Mouse (Mus musculus) C2C12 (cell line): Measurements from ENCODE around the gene Gm20388. TPM values are rescaled to one million over a fixed set of nuclear protein-coding genes. Genes with fewer than 3 reads are reported as not detected.

ENCODE experiments used
- H3K27me3 ChIP-seq: one replicate; pipeline ENCODE4 v1.6.1; 2011; ENCODE audit not compliant: control insufficient read depth, insufficient read depth, insufficient read length
- H3K36me3 ChIP-seq: one replicate; pipeline ENCODE4 v1.6.1; 2011; ENCODE audit not compliant: control insufficient read depth, insufficient read depth
- H3K4me3 ChIP-seq: one replicate; pipeline ENCODE4 v1.5.1; 2011; ENCODE audit warnings: mild to moderate bottlenecking, control low read depth; ENCODE audit not compliant: poor library complexity, insufficient read depth, severe bottlenecking
- H3K79me2 ChIP-seq: one replicate; pipeline ENCODE4 v1.6.1; 2011; ENCODE audit not compliant: control insufficient read depth, insufficient read depth
- H3K79me3 ChIP-seq: one replicate; pipeline ENCODE4 v1.6.1; 2011; ENCODE audit warnings: low read depth, control low read depth
- H3ac ChIP-seq: one replicate; pipeline ENCODE3; 2011; ENCODE audit warnings: low read depth; ENCODE audit not compliant: control insufficient read depth, insufficient read length
- CEBPB ChIP-seq: IDR thresholded peaks from one replicate; pipeline ENCODE4 v1.6.1; 2011; ENCODE audit warnings: low read depth, mild to moderate bottlenecking, control low read depth, moderate library complexity
- CTCF ChIP-seq: IDR thresholded peaks from one replicate; pipeline ENCODE4 v1.5.1; 2011; ENCODE audit not compliant: control insufficient read depth, insufficient read depth, insufficient read length
- FOSL1 ChIP-seq: IDR thresholded peaks from one replicate; pipeline ENCODE4 v1.8.0; 2011; ENCODE audit warnings: mild to moderate bottlenecking, low read length; ENCODE audit not compliant: poor library complexity, insufficient read depth, severe bottlenecking
- MAX ChIP-seq: IDR thresholded peaks from one replicate; pipeline ENCODE4 v1.6.1; 2011; ENCODE audit warnings: mild to moderate bottlenecking, control low read depth
- MYOD1 ChIP-seq: IDR thresholded peaks from one replicate; pipeline ENCODE4 v1.6.1; 2011; ENCODE audit warnings: low read depth; ENCODE audit not compliant: control insufficient read depth, insufficient read length
- MYOG ChIP-seq: IDR thresholded peaks from one replicate; pipeline ENCODE4 v1.6.1; 2011; ENCODE audit not compliant: control insufficient read depth, insufficient read length; ENCODE audit errors: extremely low read depth
- USF1 ChIP-seq: IDR thresholded peaks from one replicate; pipeline ENCODE4 v1.6.1; 2011; ENCODE audit warnings: low read depth, mild to moderate bottlenecking, control low read depth, moderate library complexity
- polyA plus RNA-seq: library from polyadenylated mRNA; unstranded; fragments of >200 nt; fragmentation: generic; extraction: Trizol; gene quantifications from one replicate; pipeline ENCODE4 v1.2.1, GENCODE M21; 2012; ENCODE audit warnings: missing spikeins

The Gm20388 gene
- polyA plus RNA-seq, 1 experiment, result 15.0 TPM

DNA sequence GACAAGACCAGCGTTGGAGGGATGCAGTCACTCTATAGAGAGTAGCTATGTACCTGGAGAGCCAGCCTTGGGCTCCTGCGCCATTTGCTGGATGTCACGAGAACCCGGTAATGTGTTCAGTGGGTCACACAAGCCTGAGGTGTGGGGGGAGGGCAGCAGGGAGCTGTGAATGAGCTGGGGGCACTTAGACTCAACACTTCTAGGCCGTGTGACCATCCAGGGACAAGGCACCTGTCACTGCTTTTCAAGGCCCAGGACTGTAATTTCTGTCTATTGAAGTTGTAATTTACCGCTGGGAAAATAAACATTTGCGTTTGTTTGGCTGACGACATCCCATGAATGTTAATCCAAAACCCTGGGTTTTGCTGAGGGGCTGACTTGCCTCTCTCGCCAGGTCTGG lies 2776.2 kb downstream of the Gm20388 start:
- no peaks in the 10 kb centered on the region for H3K79me3 ChIP-seq
- no peaks in the 10 kb centered on the region for H3K79me2 ChIP-seq
- no peak overlapping the region for H3ac ChIP-seq
- peaks cover 84% of the 10 kb centered on the region for H3K27me3 ChIP-seq
- no peaks in the 10 kb centered on the region for H3K36me3 ChIP-seq
- no peak for TF ChIP-seq CEBPB
- TF ChIP-seq MAX, result no peak
- no peak for TF ChIP-seq MYOD1
- no peak for TF ChIP-seq CTCF
- TF ChIP-seq FOSL1, result no peak
- no peak for TF ChIP-seq MYOG
- TF ChIP-seq USF1, result no peak
- no peak overlapping the region for H3K4me3 ChIP-seq

DNA sequence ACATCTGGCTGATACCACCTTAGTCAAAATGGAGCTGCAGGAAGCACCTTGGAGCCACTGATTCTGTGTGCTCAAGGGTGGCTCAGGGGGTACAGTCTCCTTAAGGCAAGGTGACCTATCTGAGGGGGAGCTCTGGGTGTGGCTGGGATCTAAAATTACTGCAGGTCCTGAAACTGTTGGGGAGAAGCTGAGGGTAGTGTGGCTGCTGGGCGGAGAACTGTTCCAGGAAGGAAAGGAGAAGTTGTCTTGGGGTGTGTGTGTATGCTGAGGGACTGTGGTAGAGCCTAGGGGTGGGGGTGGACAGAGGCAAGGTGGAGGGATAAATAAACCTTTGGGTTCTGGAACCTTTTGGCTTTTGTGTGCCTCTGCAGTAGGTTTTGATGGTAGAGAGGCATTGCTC lies 2778.7 kb downstream of the Gm20388 start:
- Histone ChIP-seq H3K27me3 (peaks cover 87% of the 10 kb centered on the region), H3K4me3 (no peak overlapping the region), H3K79me2 (no peaks in the 10 kb centered on the region), H3K36me3 (no peaks in the 10 kb centered on the region), H3K79me3 (no peaks in the 10 kb centered on the region), H3ac (no peak overlapping the region)
- TF ChIP-seq CEBPB (no peak), CTCF (no peak), MYOG (no peak), MYOD1 (no peak), FOSL1 (no peak), MAX (no peak), USF1 (no peak)

DNA sequence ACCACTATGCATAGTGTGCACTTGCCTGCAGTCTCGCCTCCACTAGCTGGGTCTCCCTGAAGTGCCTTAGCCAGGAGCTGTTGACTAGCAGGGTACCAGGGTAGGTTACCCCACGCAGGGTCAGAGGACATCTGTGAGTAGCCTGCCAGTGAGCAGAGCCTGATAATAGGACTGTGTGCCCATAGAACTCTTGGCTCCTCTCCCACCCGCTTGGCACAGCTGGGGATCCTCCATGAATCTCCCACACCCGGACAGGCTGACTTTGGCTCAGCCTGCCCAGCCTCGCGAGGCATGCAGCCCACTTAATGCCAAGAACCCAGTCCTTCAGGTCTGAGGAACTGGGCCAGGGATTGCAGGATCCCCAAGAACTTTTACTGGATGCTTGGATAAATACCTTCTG lies 2780.4 kb downstream of the Gm20388 start:
- no peaks in the 10 kb centered on the region for H3K36me3 ChIP-seq
- no peaks in the 10 kb centered on the region for H3K79me3 ChIP-seq
- TF ChIP-seq FOSL1 (no peak), CEBPB (no peak), MAX (no peak), CTCF (no peak), MYOG (no peak)

DNA sequence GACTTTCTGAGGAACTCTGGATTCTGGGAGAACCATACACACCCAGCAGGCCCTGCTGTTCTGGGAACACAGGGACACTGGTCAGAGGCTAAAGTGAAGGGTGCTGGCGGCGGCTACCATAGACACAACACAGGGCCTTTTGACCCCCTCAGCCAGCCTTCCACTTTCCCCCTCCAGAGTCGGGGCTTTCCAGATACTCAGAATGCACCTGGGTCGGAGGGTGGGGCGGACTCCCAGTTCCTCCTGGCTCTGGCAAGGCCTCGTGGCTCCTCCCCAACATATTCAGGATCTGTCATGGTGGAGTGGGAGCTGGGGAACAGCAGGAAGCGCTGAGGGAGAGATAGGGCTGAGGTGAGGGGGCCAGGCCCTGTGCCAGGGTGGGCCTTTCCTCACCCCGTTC lies 2781.5 kb downstream of the Gm20388 start:
- H3K79me2 ChIP-seq, result no peaks in the 10 kb centered on the region
- TF ChIP-seq MYOG (no peak), MYOD1 (no peak), USF1 (no peak), MAX (no peak), FOSL1 (no peak), CTCF (no peak), CEBPB (no peak)
- no peaks in the 10 kb centered on the region for H3K36me3 ChIP-seq
- no peak overlapping the region for H3ac ChIP-seq
- H3K4me3 ChIP-seq, result no peak overlapping the region
- no peaks in the 10 kb centered on the region for H3K79me3 ChIP-seq
- peaks cover 75% of the 10 kb centered on the region for H3K27me3 ChIP-seq

More for the DNA sequence above, 2780.4 kb downstream of the Gm20388 start:
- Histone ChIP-seq H3K27me3 (peaks cover 84% of the 10 kb centered on the region), H3K79me2 (no peaks in the 10 kb centered on the region), H3ac (no peak overlapping the region), H3K4me3 (no peak overlapping the region)

DNA sequence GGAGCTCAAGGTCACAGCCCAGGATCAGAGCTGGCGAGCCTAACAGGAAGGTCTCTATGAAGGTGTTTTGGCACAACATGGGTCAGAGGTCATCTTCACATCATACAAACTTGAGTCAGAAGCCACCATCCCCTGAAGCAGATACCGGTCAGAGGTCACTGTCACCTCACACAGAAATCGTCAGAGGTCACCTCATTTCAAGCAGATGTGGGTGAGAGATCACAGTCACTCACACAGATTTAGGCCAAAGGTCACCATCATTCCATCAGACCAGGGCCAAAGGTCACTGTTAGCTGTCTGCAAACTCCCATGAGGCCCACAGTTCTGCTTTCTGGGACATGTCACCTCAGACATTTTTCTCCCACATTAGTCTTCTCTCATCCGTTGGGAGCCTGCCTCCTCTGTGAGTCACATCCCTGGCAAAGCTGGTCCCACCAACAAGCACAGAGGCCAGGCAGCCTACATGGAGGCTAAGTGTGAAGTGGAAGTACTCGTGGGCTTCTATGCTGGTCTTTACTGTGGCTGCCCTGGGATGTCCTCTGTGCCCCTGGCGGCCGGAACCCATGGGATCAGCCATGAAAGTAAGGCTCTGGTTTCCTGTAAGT lies 2784.9 kb downstream of the Gm20388 start:
- TF ChIP-seq FOSL1 (no peak), CEBPB (no peak), MAX (no peak), USF1 (no peak), CTCF (no peak), MYOD1 (no peak), MYOG (no peak)
- Histone ChIP-seq H3K79me3 (no peaks in the 10 kb centered on the region), H3K27me3 (peaks cover 69% of the 10 kb centered on the region), H3ac (no peak overlapping the region), H3K79me2 (no peaks in the 10 kb centered on the region), H3K4me3 (no peak overlapping the region), H3K36me3 (no peaks in the 10 kb centered on the region)

GRCm38 (mm10) chr8:122697181-122697581 lies 2786.5 kb downstream of the Gm20388 start:
- Histone ChIP-seq H3K4me3 (no peak overlapping the region), H3K79me2 (no peaks in the 10 kb centered on the region), H3K27me3 (peaks cover 68% of the 10 kb centered on the region), H3K36me3 (no peaks in the 10 kb centered on the region), H3ac (no peak overlapping the region), H3K79me3 (no peaks in the 10 kb centered on the region)
- no peak for TF ChIP-seq CTCF
